Mouse (Mus musculus): ENCODE data around the gene Zbtb42. TPM values are rescaled to one million over a fixed set of nuclear protein-coding genes. Genes with fewer than 3 reads are reported as not detected.

Gene Zbtb42
- total RNA-seq, 2 experiments from 2014 or later, result 6.4 to 6.8 TPM

DNA sequence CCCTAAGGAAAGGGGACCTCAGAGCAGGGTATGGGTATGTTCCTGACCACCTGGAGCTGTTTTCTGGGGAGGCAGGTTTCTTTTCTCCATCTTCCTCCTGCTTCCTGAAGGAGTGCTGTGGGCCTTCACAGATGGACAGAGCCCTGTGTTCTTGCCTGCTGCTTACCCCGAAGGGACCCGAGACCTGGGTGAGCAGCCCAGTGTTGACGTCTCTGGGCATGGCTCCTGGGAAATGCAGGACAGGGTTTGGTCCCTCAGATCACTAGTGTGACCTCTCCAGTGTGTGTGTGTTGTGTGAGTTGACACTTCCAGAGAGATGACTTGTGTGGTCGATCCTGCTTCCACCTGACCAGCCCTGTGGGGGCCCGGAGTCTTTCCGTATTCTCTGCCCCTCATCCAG, 44.8 kb downstream of the Zbtb42 start:
- DNase-seq (ENCODE audit: low spot score in 2 of 2), result no peak

DNA sequence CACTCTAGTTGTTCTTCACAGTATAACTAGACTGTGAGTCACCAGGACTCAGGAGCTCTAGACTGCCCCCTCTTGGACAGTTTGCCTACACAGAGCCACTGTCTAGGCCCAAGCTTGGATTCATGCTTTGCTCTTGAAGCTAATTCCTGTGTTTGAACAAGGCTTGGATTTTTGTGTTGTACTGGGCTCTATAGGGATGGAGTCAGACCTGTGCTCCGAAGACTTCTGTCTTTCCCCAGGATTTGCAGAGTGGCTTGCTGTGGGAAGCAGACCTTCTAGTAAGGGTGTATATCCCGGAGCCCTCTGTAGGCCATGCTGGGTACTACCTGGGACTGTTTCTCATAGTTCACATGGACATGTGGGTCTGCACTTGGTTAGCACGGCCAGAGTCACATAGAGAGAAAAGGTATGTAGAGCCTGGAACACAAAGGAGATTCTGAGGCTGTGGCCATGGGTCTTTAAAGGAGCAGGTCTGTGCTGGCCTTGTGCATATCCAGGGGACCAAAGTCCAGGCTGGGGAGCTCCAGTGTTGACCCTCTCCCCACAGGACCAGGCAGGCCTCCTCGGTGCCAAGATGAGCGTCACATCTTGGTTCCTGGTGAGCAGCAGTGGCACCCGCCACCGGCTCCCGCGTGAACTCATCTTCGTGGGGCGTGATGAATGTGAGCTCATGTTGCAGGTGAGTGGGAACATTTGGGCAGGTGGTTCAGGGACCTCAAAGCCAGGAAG, 45.6 kb downstream of the Zbtb42 start:
- DNase-seq (ENCODE audit: low spot score in 2 of 2), result peak in 1 of 2 experiments; percentile 53

DNA sequence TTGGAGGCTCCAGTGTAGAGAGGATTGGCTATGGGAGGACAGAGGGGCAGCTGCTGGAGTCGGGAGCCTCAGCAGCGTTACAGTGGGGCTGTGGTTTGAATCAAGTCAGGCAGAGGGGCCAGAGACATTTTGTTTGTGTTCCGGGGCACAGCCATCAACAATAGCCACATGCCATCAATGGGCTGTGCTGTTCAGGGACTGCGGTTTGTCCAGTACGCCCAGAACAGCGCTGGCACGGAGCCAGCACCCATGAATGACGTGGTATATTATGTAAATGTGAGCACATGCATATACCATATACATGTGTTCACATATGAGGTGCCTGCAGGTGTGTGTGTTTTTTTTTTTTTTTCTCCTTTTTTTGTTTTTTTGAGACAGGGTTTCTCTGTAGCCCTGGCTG, 49.2 kb downstream of the Zbtb42 start:
- no peak for DNase-seq (ENCODE audit: low spot score in 2 of 2)

DNA sequence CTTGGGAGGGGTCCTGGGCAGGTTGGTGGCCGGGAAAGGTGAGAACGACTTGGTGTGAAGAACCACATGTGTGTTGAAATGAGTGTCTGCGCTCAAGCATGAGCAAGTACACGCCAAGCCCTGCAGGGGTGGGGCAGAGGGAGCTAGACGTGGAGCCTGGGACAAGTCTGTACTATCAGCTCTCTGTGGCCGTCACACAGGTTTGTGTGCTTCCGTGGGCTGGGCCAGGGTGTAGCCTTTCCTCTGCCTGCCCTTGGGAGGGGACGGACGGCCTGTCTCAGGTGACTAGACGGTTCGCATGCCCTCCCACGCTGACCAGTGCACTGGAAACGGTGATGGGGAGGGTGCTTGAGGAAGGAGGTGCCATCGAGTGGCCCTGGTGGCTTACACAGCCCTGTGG, 52.2 kb downstream of the Zbtb42 start:
- DNase-seq (ENCODE audit: low spot score in 2 of 2), result no peak

Small RNA genes within 50 kb of the gene (microRNA-seq; reads per million reads assigned to microRNA genes)
- 0.79 reads per million for gene Mir6939

Other genes starting within 250 kb of the Zbtb42 start
- 1 to 10 TPM; 9.1 to 9.8 TPM for gene A530016L24Rik, start 189.4 kb upstream of the Zbtb42 start, total RNA-seq (2021)
- 1 to 10 TPM; 5.8 to 6.6 TPM for gene Tmem179, start 162.1 kb upstream of the Zbtb42 start, total RNA-seq (2021)
- 10 to 100 TPM; 26.5 to 27.3 TPM for gene Inf2, start 90.0 kb upstream of the Zbtb42 start, total RNA-seq (2021)
- 10 to 100 TPM; 17.1 to 19.5 TPM for gene Adssl1, start 58.8 kb upstream of the Zbtb42 start, total RNA-seq (2021)
- 10 to 100 TPM; 69.9 to 72.6 TPM for gene Siva1, start 34.1 kb upstream of the Zbtb42 start, total RNA-seq (2021)
- gene Akt1, start 3.9 kb upstream of the Zbtb42 start, total RNA-seq (2021), result 100 to 1,000 TPM; 334 to 351 TPM
- 10 to 100 TPM; 49.2 to 56.6 TPM for gene Cep170b, start 41.6 kb downstream of the Zbtb42 start, total RNA-seq (2021)
- gene Pld4, start 81.8 kb downstream of the Zbtb42 start, total RNA-seq (2021), result 10 to 100 TPM; 11.8 to 15.2 TPM
- 10 to 100 TPM in 1 of 2 experiments, 1 to 10 TPM in 1; 9.8 to 12.0 TPM for gene Ahnak2, start 123.8 kb downstream of the Zbtb42 start, total RNA-seq (2021)
- 1 to 10 TPM; 8.2 to 10.0 TPM for gene Clba1, start 130.1 kb downstream of the Zbtb42 start, total RNA-seq (2021)
- 10 to 100 TPM; 31.1 to 32.5 TPM for gene Cdca4, start 150.6 kb downstream of the Zbtb42 start, total RNA-seq (2021)
- under 1 TPM; 0.20 to 0.39 TPM for gene Gpr132, start 189.4 kb downstream of the Zbtb42 start, total RNA-seq (2021)